Mouse (Mus musculus) splenic B cell, adult 2 months (primary cell): Measurements from ENCODE around the gene Irf2bp1.
A peak's percentile ranks its signal among the peaks of the same experiment; 100 is the strongest.

Experiments used
- DNase-seq: peaks from one replicate; pipeline ENCODE4 v3.0.0-alpha.2; 2011; ENCODE audit warnings: low read depth, low spot score
- H3K27me3 ChIP-seq: 2 replicates; pipeline ENCODE4 v1.6.1; 2012; ENCODE audit warnings: mild to moderate bottlenecking, low read length, moderate library complexity, mixed read lengths; ENCODE audit not compliant: control insufficient read depth, poor library complexity, insufficient read depth, severe bottlenecking
- H3K36me3 ChIP-seq: 2 replicates; pipeline ENCODE4 v1.6.1; 2012; ENCODE audit warnings: mild to moderate bottlenecking, low read length, moderate library complexity, mixed read lengths; ENCODE audit not compliant: control insufficient read depth, poor library complexity, insufficient read depth, severe bottlenecking

Gene Irf2bp1

GRCm38 (mm10) chr7:19003902-19004630 is at the start of gene Irf2bp1:
TSS of gene Irf2bp1 (plus strand) at chr7:19004044.
- peaks cover 6% of the 10 kb centered on the region; the same call in 1 of the 2 replicates for H3K36me3 ChIP-seq
- peak; percentile 95 for DNase-seq
- no peaks in the 10 kb centered on the region for H3K27me3 ChIP-seq

- Histone ChIP-seq H3K36me3 (no peaks in the 10 kb centered on the region), H3K27me3 (no peaks in the 10 kb centered on the region)
- DNase-seq: peak; percentile 43
Measured at GRCm38 (mm10) chr7:18957569-18958383, 46.1 kb upstream of the Irf2bp1 start.

DNA sequence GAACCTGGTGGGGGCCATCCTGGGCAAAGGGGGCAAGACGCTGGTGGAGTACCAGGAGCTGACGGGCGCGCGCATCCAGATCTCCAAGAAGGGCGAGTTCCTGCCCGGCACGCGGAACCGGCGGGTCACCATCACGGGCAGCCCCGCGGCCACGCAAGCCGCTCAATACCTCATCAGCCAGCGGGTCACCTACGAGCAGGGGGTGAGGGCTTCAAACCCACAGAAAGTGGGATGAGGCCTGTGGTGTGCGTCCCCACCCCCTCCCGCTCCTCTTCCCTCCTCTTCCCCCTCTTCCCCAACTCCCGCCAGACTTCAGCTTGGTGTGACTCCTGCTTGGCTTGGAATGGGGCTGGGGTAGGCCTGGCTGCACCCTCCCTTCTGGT is 45.5 kb upstream of the Irf2bp1 start:
- H3K36me3 ChIP-seq: no peaks in the 10 kb centered on the region
- DNase-seq: no peak
- no peaks in the 10 kb centered on the region for H3K27me3 ChIP-seq

- H3K27me3 ChIP-seq: no peaks in the 10 kb centered on the region
Measured at GRCm38 (mm10) chr7:18959446-18959845, 44.4 kb upstream of the Irf2bp1 start.

GRCm38 (mm10) chr7:18962171-18962792 is 41.6 kb upstream of the Irf2bp1 start:
- no peak for DNase-seq

More at GRCm38 (mm10) chr7:18959446-18959845, 44.4 kb upstream of the Irf2bp1 start:
- DNase-seq: no peak
- no peaks in the 10 kb centered on the region for H3K36me3 ChIP-seq

DNA sequence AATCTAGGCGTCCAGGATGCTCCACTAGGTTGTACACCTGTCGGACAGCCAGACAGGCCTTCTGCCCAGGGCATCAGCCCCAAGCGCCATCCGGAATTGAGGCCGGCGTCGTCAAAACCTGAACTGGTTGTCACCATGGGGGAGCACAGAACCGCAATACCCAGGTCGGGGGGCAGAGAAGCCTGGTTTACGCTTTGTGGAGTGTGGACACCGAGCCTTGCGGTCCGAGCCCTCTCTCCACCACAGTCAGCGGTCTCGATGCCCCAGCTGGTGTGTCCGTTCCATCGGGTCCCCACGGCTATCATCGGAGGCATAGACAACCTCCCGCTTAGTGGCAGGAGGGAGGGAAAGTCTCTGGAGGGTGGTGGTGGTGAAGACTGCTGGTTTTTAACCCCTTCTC is 41.0 kb upstream of the Irf2bp1 start:
- H3K36me3 ChIP-seq: no peaks in the 10 kb centered on the region
- H3K27me3 ChIP-seq: no peaks in the 10 kb centered on the region
- DNase-seq: no peak

More at GRCm38 (mm10) chr7:18962171-18962792, 41.6 kb upstream of the Irf2bp1 start:
- H3K36me3 ChIP-seq: no peaks in the 10 kb centered on the region
- no peaks in the 10 kb centered on the region for H3K27me3 ChIP-seq

DNA sequence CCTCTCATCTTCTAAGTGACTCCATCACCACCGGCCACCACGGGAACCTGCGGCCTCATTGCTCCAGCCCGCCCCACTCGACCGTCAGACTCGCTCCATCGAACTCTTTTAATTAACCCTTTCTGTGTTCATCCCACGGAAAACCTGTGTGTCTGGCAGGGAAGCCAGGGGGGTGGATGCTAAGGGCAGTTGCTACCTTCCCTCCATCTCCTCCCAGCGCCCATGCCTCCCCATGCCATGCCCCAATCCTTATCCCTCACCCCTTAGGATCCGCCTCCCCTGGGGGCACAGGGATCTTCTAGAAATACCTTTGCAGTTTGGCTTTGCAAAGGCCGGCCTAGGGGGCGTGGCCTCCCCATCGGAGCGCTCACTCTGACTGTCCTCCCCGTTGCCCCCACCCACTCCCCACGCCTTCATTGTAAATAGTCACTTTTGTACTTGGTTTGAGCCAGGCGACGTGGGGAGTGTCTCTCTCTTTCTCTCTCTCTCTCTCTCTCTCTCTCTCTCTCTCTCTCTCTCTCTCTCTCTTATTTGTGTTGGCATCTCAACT is 40.5 kb upstream of the Irf2bp1 start:
- DNase-seq: no peak
- H3K27me3 ChIP-seq: no peaks in the 10 kb centered on the region
- no peaks in the 10 kb centered on the region for H3K36me3 ChIP-seq

DNA sequence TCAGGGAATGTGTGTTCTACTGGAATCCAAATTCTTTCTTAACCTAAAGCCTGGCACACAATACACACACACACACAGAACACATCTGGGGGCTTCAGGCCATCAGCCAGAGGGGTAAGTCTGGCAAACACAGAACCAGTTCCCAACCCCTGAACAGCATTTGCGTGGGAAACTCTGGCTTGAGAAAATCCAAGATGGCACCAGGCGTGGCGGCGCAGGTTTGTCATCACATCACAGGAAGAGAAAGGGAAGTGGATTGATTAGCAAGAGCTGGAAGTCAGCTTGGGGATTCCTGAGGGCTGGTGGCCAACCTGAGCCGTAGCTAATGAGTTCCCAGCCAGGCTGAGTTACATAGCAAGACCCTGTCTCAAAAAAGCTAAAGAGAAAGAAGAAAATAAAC is 38.5 kb upstream of the Irf2bp1 start:
- DNase-seq: no peak
- Histone ChIP-seq H3K27me3 (no peaks in the 10 kb centered on the region), H3K36me3 (no peaks in the 10 kb centered on the region)

DNA sequence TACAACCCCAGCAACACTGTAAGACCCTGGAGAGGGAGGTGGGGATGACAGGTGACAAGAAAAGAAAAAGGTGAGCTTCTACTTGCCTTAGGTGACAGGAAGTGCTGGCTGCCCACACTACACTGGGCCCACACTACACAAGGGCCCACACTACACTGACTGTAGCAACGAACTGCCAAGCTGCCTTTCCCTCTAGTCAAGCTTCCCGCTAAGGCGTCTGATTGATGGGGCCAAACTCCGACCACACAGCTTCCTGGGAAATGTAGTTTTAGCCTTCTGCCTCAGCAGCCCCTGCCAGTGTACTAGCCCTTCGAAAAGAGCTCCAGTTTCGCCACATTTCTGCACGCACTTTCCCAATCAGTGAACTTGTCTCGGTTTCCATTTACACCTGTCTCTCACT is 36.2 kb upstream of the Irf2bp1 start:
- no peak for DNase-seq
- Histone ChIP-seq H3K36me3 (no peaks in the 10 kb centered on the region), H3K27me3 (no peaks in the 10 kb centered on the region)

- H3K36me3 ChIP-seq: no peaks in the 10 kb centered on the region
- H3K27me3 ChIP-seq: no peaks in the 10 kb centered on the region; the same call in 1 of the 2 replicates
- no peak for DNase-seq
Measured at GRCm38 (mm10) chr7:18970956-18971355, 32.9 kb upstream of the Irf2bp1 start.

DNA sequence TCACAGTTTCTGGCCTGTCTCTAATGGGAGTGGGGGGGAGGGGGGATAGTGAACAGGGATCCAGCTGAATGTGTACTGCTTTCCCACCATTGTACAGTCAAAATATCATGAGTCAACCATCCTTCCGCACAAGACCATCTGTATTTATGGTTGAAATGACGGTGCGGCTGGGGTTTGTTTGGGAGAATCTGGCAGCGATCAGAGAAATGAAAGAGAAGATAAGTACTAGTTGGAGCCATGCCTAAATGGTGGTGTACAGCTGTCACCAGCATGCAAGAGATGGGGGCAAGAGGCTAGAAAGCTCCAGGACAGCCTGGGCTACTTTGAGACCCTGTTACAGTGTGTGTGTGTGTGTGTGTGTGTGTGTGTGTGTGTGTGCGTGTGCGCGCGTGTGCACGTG is 25.5 kb upstream of the Irf2bp1 start:
- no peak for DNase-seq
- H3K36me3 ChIP-seq: no peaks in the 10 kb centered on the region
- H3K27me3 ChIP-seq: no peaks in the 10 kb centered on the region; the same call in none of the 2 replicates

DNA sequence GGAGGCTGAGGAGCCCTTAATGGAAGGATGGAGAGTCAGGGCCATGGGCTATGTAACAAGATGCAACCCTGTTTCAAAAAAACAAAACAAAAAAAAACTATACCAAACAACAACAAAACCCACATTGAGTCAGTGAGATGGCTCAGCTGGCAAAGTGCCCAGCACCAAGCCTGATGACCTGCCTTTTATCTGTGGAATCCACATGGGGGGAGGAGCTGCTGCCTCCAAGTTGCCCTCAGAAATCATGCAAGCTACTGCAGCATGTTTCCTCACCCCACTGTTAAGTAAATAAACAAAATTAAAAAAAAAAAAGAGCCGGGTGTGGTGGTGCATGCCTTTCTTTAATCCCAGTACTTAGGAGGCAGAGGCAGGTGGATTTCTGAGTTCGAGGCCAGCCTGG is 17.3 kb upstream of the Irf2bp1 start:
- DNase-seq: no peak
- Histone ChIP-seq H3K36me3 (no peaks in the 10 kb centered on the region), H3K27me3 (no peaks in the 10 kb centered on the region)

GRCm38 (mm10) chr7:18987100-18987499 is 16.7 kb upstream of the Irf2bp1 start, which contains the start of gene Nanos2:
TSS of gene Nanos2 (plus strand) at chr7:18987400.
- Histone ChIP-seq H3K27me3 (no peaks in the 10 kb centered on the region), H3K36me3 (no peaks in the 10 kb centered on the region)
- DNase-seq: no peak

- no peaks in the 10 kb centered on the region for H3K36me3 ChIP-seq
- DNase-seq: no peak
- no peaks in the 10 kb centered on the region for H3K27me3 ChIP-seq
Measured at GRCm38 (mm10) chr7:18987747-18988146, 16.1 kb upstream of the Irf2bp1 start.
